Mouse (Mus musculus) lung, adult 18-20 months (tissue): ENCODE data around the gene Olfr161.
"Not testable (repeated sequence)": the region's sequence is repeated elsewhere in the genome, so short reads cannot be mapped to it uniquely, and the experiment has no call there.

Experiments
- DNase-seq, 2 experiments: peaks; one replicate each; pipeline ENCODE4 v3.0.0; 2022; ENCODE audit warnings: mixed read lengths in 2 of 2

Olfr161 gene

GRCm38 (mm10) chr16:3590691-3591090, at the start of gene Olfr161:
TSS of gene Olfr161 (plus strand) at chr16:3591042.
- DNase-seq, result no peak

DNA sequence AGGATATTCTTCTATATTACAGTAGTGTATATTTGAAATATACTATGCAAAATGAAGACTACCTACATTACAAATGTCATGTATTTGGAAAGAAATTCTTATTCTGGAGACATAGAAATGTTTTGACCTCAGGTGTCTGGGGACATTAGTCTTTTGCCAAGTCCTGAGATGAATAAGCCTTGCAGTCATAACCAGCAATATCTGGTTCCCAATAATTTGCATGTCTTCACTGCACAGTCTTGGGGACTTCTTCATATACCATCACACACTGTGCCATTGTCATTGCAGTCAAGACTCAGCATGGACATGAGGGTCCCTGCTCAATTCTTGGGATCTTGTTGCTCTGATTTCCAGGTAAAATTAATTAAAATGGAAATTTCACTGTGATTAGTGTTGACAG, 27.3 kb upstream of the Olfr161 start:
- DNase-seq, result no peak

DNA sequence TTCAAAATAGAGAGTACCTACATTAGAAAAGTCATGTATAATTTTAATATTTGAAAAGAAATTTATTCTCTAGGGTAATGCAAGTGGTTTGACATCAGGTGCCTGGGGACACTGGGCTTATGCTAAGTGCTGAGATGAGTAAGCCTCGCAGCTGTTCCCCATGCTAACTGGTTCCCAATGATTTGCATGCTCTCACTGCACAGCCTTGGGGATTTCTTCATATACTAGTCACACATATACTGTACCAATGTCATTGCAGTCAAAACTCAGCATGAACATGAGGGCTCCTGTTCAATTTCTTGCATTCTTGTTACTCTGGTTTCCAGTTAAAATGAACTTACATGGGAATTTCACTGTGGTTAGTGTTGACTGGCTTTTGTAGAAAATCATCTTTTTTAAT, 13.2 kb upstream of the Olfr161 start:
- not testable (repeated sequence) for DNase-seq

DNA sequence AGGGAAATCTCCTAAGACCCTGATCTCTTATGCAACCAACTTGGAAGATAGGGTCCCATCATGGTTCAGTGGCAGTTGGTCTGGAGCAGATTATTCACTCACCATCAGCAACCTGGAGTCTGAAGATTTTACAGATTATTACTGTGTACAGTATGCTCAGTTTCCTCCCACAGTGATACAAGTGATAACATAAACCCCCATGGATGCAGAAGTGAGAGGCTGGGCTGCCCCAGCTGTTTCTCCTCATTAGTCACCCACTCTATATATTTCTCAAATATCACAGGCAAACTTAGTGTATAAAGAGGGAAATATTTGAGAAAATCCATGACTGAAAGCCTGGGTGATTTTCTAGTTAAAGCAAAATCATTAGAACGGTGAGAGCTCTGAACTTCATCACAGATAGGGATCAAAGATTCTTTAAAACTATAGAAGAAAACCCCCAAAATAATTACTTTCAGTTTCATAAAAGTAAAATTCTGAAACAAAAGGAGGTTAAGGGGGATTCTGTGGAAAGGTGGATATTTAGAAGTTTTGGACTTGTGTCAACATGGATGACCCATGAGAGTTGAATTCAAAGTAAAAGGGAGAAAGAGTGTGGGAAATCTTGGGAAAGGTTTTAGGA, 12.5 kb upstream of the Olfr161 start:
- not testable (repeated sequence) for DNase-seq

- DNase-seq, result not testable (repeated sequence)
Measured at GRCm38 (mm10) chr16:3631376-3631775, 40.5 kb downstream of the Olfr161 start.

GRCm38 (mm10) chr16:3632572-3633361, 41.9 kb downstream of the Olfr161 start:
- DNase-seq, result not testable (repeated sequence)
